Mouse (Mus musculus) limb, embryonic 14.5 days (tissue): ENCODE measurements around the gene Mmp2. TPM values are rescaled to one million over a fixed set of nuclear protein-coding genes. Genes with fewer than 3 reads are reported as not detected.
A peak's percentile ranks its signal among the peaks of the same experiment; 100 is the strongest.

Experiments
- ATAC-seq: fragments of 200-750 bp; cut with Nextera tagmentation; 2 replicates; pipeline ENCODE4 v1.8.0; 2017; ENCODE audit warnings: low read depth, moderate number of reproducible peaks, moderate TSS enrichment; ENCODE audit not compliant: low FRiP score
- DNase-seq: peaks from one replicate; pipeline ENCODE4 v3.0.0-alpha.2; 2015; ENCODE audit warnings: low spot score
- H3K27ac ChIP-seq: fragments of 300-500 bp; sonication (generic); replicated peaks from 2 replicates; pipeline ENCODE4 v1.5.1; 2014; ENCODE audit warnings: low read depth, mild to moderate bottlenecking, low read length, moderate library complexity, mixed read lengths
- H3K27me3 ChIP-seq: fragments of 300-500 bp; sonication (generic); 2 replicates; pipeline ENCODE4 v1.6.1; 2014; ENCODE audit warnings: low read length, mixed read lengths; ENCODE audit not compliant: control insufficient read depth, insufficient read depth
- H3K36me3 ChIP-seq: fragments of 300-500 bp; sonication (generic); 2 replicates; pipeline ENCODE4 v1.6.1; 2014; ENCODE audit warnings: mild to moderate bottlenecking, low read length, moderate library complexity, mixed read lengths; ENCODE audit not compliant: control insufficient read depth, insufficient read depth
- H3K4me1 ChIP-seq: fragments of 300-500 bp; sonication (generic); 2 replicates; pipeline ENCODE4 v1.6.1; 2014; ENCODE audit warnings: antibody characterized with exemption, low read length, mixed read lengths; ENCODE audit not compliant: control insufficient read depth, insufficient read depth
- H3K4me2 ChIP-seq: fragments of 300-500 bp; sonication (generic); replicated peaks from 2 replicates; pipeline ENCODE4 v1.6.1; 2014; ENCODE audit warnings: low read depth, mild to moderate bottlenecking, low read length, moderate library complexity; ENCODE audit not compliant: severe bottlenecking
- H3K4me3 ChIP-seq: fragments of 300-500 bp; sonication (generic); replicated peaks from 2 replicates; pipeline ENCODE4 v1.5.1; 2014; ENCODE audit warnings: low read length
- H3K9ac ChIP-seq: fragments of 300-500 bp; sonication (generic); 2 replicates; pipeline ENCODE4 v1.6.1; 2014; ENCODE audit warnings: mild to moderate bottlenecking, low read depth, low read length, moderate library complexity; ENCODE audit not compliant: severe bottlenecking
- H3K9me3 ChIP-seq: fragments of 300-500 bp; sonication (generic); 2 replicates; pipeline ENCODE4 v1.6.1; 2016; ENCODE audit warnings: low read length; ENCODE audit not compliant: control insufficient read depth
- POLR2A ChIP-seq: fragments of 200-500 bp; IDR thresholded peaks from 2 replicates; pipeline ENCODE4 v1.8.0; 2012; ENCODE audit warnings: inconsistent platforms, mild to moderate bottlenecking, moderate library complexity, borderline replicate concordance; ENCODE audit not compliant: insufficient read depth, insufficient read length; ENCODE audit errors: extremely low read depth
- WGBS: fragments of 180-500 bp; shearing (Covaris S2); extraction: QIAGEN DNeasy Blood & Tissue Kit; methylation state at CpG from one replicate; pipeline ENCODE4 v1.1.7; 2014; 5-methylcytosine and 5-hydroxymethylcytosine counted together
- polyA plus RNA-seq, 2 experiments: library from polyadenylated mRNA; depleted of rRNA in 1 of 2; stranded (reverse) in 1 of 2; unstranded in 1 of 2; fragments of >200 nt; fragmentation: Nextera tagmentation in 1 of 2; extraction: Ambion mirVana in 1 of 2; gene quantifications; 2 replicates each; pipeline versions ENCODE4 v1.2.1 to v1.2.3; 2012 to 2014

The Mmp2 gene
- polyA plus RNA-seq, 2 experiments: 295 to 338 TPM

- Histone ChIP-seq H3K4me1 (peaks cover 18% of the 10 kb centered on the region), H3K27ac (no peak overlapping the region), H3K27me3 (no peaks in the 10 kb centered on the region), H3K4me2 (no peak overlapping the region), H3K4me3 (no peak overlapping the region), H3K36me3 (peaks cover 7% of the 10 kb centered on the region), H3K9ac (no peak overlapping the region), H3K9me3 (no peaks in the 10 kb centered on the region)
- 47% methylated on average over 4 of the region's 4 CpGs for WGBS
- DNase-seq (peak; percentile 56), ATAC-seq (no peak)
- no peak for TF ChIP-seq POLR2A
Measured at GRCm38 (mm10) chr8:92825991-92826390, 1.1 kb upstream of the Mmp2 start.

- H3K4me1 ChIP-seq: peaks cover 18% of the 10 kb centered on the region
- H3K27me3 ChIP-seq: no peaks in the 10 kb centered on the region
- H3K9ac ChIP-seq: peak overlapping the region; percentile 88
- no peaks in the 10 kb centered on the region for H3K9me3 ChIP-seq
- H3K4me3 ChIP-seq: peak overlapping the region; percentile 67
- peak; percentile 54 for ATAC-seq
- WGBS: 14% methylated on average over 15 of the region's 15 CpGs
- H3K4me2 ChIP-seq: peak overlapping the region; percentile 69
- peaks cover 30% of the 10 kb centered on the region for H3K36me3 ChIP-seq
- TF ChIP-seq POLR2A: no peak
- peak overlapping the region; percentile 91; the same call in 1 of the 2 replicates for H3K27ac ChIP-seq
- DNase-seq: peak; percentile 81
Measured at GRCm38 (mm10) chr8:92828251-92828743, 1.2 kb downstream of the Mmp2 start.

- DNase-seq: no peak
- 62% methylated on average over 5 of the region's 5 CpGs for WGBS
- Histone ChIP-seq H3K9me3 (no peaks in the 10 kb centered on the region), H3K4me1 (peaks cover 4% of the 10 kb centered on the region; the same call in 1 of the 2 replicates), H3K36me3 (peaks cover 86% of the 10 kb centered on the region), H3K27ac (no peak overlapping the region), H3K27me3 (no peaks in the 10 kb centered on the region), H3K4me2 (no peak overlapping the region), H3K4me3 (no peak overlapping the region), H3K9ac (no peak overlapping the region)
- no peak for TF ChIP-seq POLR2A
- ATAC-seq: no peak
Measured at GRCm38 (mm10) chr8:92834065-92834731, 7.1 kb downstream of the Mmp2 start.

GRCm38 (mm10) chr8:92834786-92835500, 7.9 kb downstream of the Mmp2 start:
- H3K4me3 ChIP-seq: no peak overlapping the region
- 75% methylated on average over 11 of the region's 11 CpGs for WGBS
- DNase-seq: peak; percentile 35
- no peak for TF ChIP-seq POLR2A
- H3K27me3 ChIP-seq: no peaks in the 10 kb centered on the region
- no peak overlapping the region for H3K4me2 ChIP-seq
- H3K36me3 ChIP-seq: peaks cover 93% of the 10 kb centered on the region
- H3K4me1 ChIP-seq: peaks cover 4% of the 10 kb centered on the region; the same call in 1 of the 2 replicates
- H3K9me3 ChIP-seq: no peaks in the 10 kb centered on the region
- ATAC-seq: no peak
- H3K27ac ChIP-seq: no peak overlapping the region
- H3K9ac ChIP-seq: no peak overlapping the region

- Histone ChIP-seq H3K4me3 (no peak overlapping the region), H3K9me3 (no peaks in the 10 kb centered on the region), H3K4me1 (peaks cover 4% of the 10 kb centered on the region; the same call in 1 of the 2 replicates), H3K27ac (no peak overlapping the region), H3K9ac (no peak overlapping the region), H3K27me3 (no peaks in the 10 kb centered on the region), H3K4me2 (no peak overlapping the region), H3K36me3 (peaks cover 94% of the 10 kb centered on the region)
- ATAC-seq: no peak
- 93% methylated on average over 11 of the region's 11 CpGs for WGBS
- TF ChIP-seq POLR2A: no peak
- DNase-seq: no peak
Measured at GRCm38 (mm10) chr8:92835901-92836300, 8.8 kb downstream of the Mmp2 start.
